Mouse (Mus musculus): ENCODE measurements around the gene Osmr. TPM values are rescaled to one million over a fixed set of nuclear protein-coding genes. Genes with fewer than 3 reads are reported as not detected.
A peak's percentile ranks its signal among the peaks of the same experiment; 100 is the strongest.

Osmr gene
- polyA plus RNA-seq (2015; fragmentation: Nextera tagmentation; extraction: Ambion mirVana), result 1.5 and 2.2 TPM in 2 replicates

DNA sequence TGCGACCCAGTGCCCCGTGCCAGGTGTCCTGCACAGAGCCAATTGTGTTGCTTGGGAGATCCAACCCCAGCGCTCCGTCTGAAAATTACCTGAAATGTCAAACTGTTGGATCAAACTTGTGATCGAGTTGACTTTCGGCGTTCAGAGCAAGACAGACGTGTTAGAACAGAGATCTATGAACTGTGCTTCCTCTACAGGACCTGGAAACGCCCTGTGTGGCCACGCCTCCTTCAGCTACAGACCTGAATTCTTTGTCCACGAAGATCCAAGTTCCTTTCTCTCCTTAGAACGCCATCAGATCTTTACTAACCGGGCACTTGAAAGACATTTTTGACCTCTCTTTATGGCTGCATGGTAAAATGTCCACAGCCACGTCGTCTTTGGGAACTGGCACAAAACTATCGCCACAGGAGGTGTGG lies at the start of gene Osmr:
Gene Osmr (minus strand): TSS at position 369 of the 419 bp plus-strand sequence.
- Histone ChIP-seq H3K4me3 (peak within 1 kb of the TSS; percentile 37), H3K9me3 (no peaks in the 10 kb centered on the region), H3K4me1 (replicated peaks) (peaks cover 12% of the 10 kb centered on the region), H3K27me3 (peaks cover 21% of the 10 kb centered on the region), H3K4me2 (peak within 1 kb of the TSS; percentile 70), H3K36me3 (no peaks in the 10 kb centered on the region), H3K9ac (0 out of 2 replicates have a peak within 1 kb of the TSS, but pooled peaks have one; percentile 11), H3K27ac (replicated peaks) (no peak within 1 kb of the TSS)
- 0 out of 2 replicates have a peak, but pooled peaks have one; percentile 29 for ATAC-seq (ENCODE audit: low FRiP score, low read depth)
- WGBS, result 10% methylated on average over 16 of the region's 16 CpGs

DNA sequence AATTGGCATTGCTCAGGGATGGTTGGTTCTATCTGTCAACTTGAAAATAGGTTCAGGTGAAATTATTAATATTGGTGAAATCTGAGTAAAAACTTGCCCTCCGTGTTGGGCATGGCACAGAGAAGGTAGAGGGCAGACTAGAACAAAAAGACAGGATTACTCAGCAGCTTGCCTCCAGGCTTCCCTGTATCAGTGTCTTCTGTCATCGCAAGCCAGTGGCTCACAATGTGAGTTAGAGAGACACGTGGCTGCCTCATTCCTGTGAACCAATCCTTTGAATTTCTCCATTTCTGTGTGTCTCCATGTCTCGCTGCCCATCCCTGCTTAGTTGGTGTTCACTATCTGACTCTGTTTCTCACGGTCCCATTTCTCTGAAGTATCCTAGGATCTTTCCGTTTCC lies 44.6 kb upstream of the Osmr start:
- 86% methylated on average over 6 of the region's 6 CpGs for WGBS
- H3K27ac ChIP-seq (replicated peaks), result no peak overlapping the region
- H3K9ac ChIP-seq, result no peak overlapping the region
- H3K27me3 ChIP-seq, result no peaks in the 10 kb centered on the region
- no peak for ATAC-seq (ENCODE audit: low FRiP score, low read depth)
- no peaks in the 10 kb centered on the region for H3K4me1 ChIP-seq (replicated peaks)
- no peaks in the 10 kb centered on the region for H3K36me3 ChIP-seq
- no peak overlapping the region for H3K4me2 ChIP-seq
- no peaks in the 10 kb centered on the region for H3K9me3 ChIP-seq
- no peak overlapping the region for H3K4me3 ChIP-seq

DNA sequence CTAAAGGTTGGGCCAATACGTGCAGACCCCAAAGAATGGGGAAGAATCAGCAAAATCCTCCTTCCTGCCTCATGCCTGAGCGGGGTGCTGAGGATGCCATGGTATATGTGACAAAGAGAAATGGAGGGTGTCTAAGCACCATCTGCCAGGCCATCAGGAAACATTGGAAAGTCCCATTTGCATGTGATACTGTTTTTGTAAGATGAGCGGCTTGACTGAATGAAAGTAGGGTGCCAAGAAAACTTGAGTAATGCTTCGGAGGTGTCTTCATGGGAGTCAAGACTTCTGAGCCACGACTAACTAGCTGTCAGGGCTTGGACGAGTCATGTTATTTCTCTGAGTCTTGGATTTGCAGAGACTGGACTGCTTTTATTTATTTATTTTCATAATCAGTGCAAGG lies 39.4 kb upstream of the Osmr start:
- H3K4me3 ChIP-seq, result no peak overlapping the region
- peaks cover 4% of the 10 kb centered on the region; the same call in 1 of the 2 replicates for H3K4me1 ChIP-seq (replicated peaks)
- no peak overlapping the region for H3K4me2 ChIP-seq
- H3K27me3 ChIP-seq, result no peaks in the 10 kb centered on the region
- H3K36me3 ChIP-seq, result no peaks in the 10 kb centered on the region
- H3K9ac ChIP-seq, result no peak overlapping the region
- H3K27ac ChIP-seq (replicated peaks), result no peak overlapping the region
- no peaks in the 10 kb centered on the region for H3K9me3 ChIP-seq
- 82% methylated on average over 6 of the region's 6 CpGs for WGBS
- no peak for ATAC-seq (ENCODE audit: low FRiP score, low read depth)

- no peaks in the 10 kb centered on the region for H3K36me3 ChIP-seq
- peak; percentile 95 for ATAC-seq (ENCODE audit: low FRiP score, low read depth)
- no peak overlapping the region for H3K9ac ChIP-seq
- peak overlapping the region; percentile 47 for H3K4me2 ChIP-seq
- no peaks in the 10 kb centered on the region for H3K27me3 ChIP-seq
- H3K9me3 ChIP-seq, result no peaks in the 10 kb centered on the region
- WGBS, result 4% methylated on average over 11 of the region's 11 CpGs
- no peak overlapping the region for H3K27ac ChIP-seq (replicated peaks)
- no peak overlapping the region for H3K4me3 ChIP-seq
- peaks cover 4% of the 10 kb centered on the region; the same call in 1 of the 2 replicates for H3K4me1 ChIP-seq (replicated peaks)
These were observed 34.9 kb upstream of the Osmr start for GRCm38 (mm10) chr15:6909669-6910068.

- ATAC-seq (ENCODE audit: low FRiP score, low read depth), result no peak
These were observed 34.3 kb upstream of the Osmr start for GRCm38 (mm10) chr15:6909084-6909483.

DNA sequence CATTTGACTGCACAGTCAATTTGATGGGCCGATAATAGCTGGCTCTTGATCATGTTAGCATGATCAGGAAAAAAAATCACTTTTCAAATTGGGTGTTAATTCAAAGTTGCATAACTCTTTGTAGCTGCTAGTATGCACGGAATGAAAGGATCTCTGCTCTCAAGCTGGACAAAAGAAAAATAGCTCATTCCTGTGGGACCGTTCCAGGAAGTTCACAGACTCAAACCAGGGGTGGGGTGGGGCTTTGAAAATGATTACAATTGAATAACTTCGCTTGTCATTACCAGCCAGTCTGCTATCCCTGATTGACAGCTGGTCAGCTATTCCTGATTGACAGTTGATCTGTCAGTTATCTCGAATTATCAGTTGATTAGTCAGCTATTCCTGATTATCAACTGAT lies 33.8 kb upstream of the Osmr start:
- no peak for ATAC-seq (ENCODE audit: low FRiP score, low read depth)
- no peak overlapping the region for H3K9ac ChIP-seq
- no peak overlapping the region for H3K27ac ChIP-seq (replicated peaks)
- H3K4me1 ChIP-seq (replicated peaks), result peaks cover 4% of the 10 kb centered on the region; the same call in 1 of the 2 replicates
- no peak overlapping the region for H3K4me3 ChIP-seq
- H3K27me3 ChIP-seq, result no peaks in the 10 kb centered on the region
- 64% methylated on average over 5 of the region's 5 CpGs for WGBS
- H3K9me3 ChIP-seq, result no peaks in the 10 kb centered on the region
- H3K36me3 ChIP-seq, result no peaks in the 10 kb centered on the region
- H3K4me2 ChIP-seq, result no peak overlapping the region

More at GRCm38 (mm10) chr15:6909084-6909483, 34.3 kb upstream of the Osmr start:
- no peaks in the 10 kb centered on the region for H3K27me3 ChIP-seq
- no peaks in the 10 kb centered on the region for H3K36me3 ChIP-seq
- peaks cover 4% of the 10 kb centered on the region; the same call in 1 of the 2 replicates for H3K4me1 ChIP-seq (replicated peaks)
- no peak overlapping the region for H3K9ac ChIP-seq
- H3K4me3 ChIP-seq, result no peak overlapping the region
- 64% methylated on average over 14 of the region's 14 CpGs for WGBS
- no peak overlapping the region for H3K27ac ChIP-seq (replicated peaks)
- H3K4me2 ChIP-seq, result no peak overlapping the region
- H3K9me3 ChIP-seq, result no peaks in the 10 kb centered on the region

DNA sequence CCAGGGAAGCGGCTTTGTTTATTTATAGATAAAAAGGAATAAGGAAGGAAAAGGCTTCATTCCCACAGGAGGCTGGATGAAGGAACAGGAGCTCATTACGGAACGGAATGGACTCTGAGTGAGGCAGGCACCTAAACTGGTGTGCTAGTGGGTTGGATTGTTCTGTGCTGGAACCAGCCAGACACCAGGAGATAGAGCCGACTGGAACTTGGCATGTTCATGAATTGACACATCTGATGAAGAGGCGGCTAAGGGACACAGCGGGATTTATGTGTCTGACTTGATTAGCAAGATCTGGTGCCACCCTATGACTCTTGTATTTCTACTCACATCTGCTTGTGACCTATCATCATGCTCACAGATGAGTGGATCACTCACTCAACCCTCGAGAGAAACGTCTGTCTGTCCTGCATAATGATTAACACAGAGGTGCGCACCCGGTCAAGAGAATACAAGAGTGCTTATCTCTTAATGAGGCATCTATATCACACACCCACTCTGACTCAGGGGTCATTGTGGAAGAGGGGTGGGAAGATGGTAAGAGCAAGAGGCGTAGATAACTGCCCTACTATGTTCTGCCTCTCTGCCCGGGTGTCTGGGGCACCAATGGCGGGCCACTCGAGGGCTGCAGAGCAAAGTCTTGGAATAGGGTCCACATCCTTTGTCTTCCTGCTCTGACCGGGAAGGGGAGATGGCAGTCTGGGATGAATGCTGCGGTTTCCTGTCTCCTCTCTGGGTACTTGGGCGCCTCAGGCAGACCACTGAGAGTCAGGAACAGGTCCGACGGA lies 31.7 kb upstream of the Osmr start:
- H3K4me1 ChIP-seq (replicated peaks), result peaks cover 4% of the 10 kb centered on the region; the same call in 1 of the 2 replicates
- no peaks in the 10 kb centered on the region for H3K9me3 ChIP-seq
- no peaks in the 10 kb centered on the region for H3K36me3 ChIP-seq
- H3K4me3 ChIP-seq, result no peak overlapping the region
- no peak overlapping the region for H3K4me2 ChIP-seq
- no peak overlapping the region for H3K9ac ChIP-seq
- ATAC-seq (ENCODE audit: low FRiP score, low read depth), result no peak
- 86% methylated on average over 19 of the region's 19 CpGs for WGBS
- H3K27me3 ChIP-seq, result no peaks in the 10 kb centered on the region
- no peak overlapping the region for H3K27ac ChIP-seq (replicated peaks)

- H3K4me2 ChIP-seq, result no peak overlapping the region
- H3K36me3 ChIP-seq, result no peaks in the 10 kb centered on the region
- no peak for ATAC-seq (ENCODE audit: low FRiP score, low read depth)
- H3K9me3 ChIP-seq, result no peaks in the 10 kb centered on the region
- peaks cover 4% of the 10 kb centered on the region; the same call in 1 of the 2 replicates for H3K4me1 ChIP-seq (replicated peaks)
- no peak overlapping the region for H3K9ac ChIP-seq
- H3K27me3 ChIP-seq, result no peaks in the 10 kb centered on the region
- H3K4me3 ChIP-seq, result no peak overlapping the region
- 93% methylated on average over 4 of the region's 4 CpGs for WGBS
- H3K27ac ChIP-seq (replicated peaks), result no peak overlapping the region
These were observed 31.0 kb upstream of the Osmr start for GRCm38 (mm10) chr15:6905726-6906125.

DNA sequence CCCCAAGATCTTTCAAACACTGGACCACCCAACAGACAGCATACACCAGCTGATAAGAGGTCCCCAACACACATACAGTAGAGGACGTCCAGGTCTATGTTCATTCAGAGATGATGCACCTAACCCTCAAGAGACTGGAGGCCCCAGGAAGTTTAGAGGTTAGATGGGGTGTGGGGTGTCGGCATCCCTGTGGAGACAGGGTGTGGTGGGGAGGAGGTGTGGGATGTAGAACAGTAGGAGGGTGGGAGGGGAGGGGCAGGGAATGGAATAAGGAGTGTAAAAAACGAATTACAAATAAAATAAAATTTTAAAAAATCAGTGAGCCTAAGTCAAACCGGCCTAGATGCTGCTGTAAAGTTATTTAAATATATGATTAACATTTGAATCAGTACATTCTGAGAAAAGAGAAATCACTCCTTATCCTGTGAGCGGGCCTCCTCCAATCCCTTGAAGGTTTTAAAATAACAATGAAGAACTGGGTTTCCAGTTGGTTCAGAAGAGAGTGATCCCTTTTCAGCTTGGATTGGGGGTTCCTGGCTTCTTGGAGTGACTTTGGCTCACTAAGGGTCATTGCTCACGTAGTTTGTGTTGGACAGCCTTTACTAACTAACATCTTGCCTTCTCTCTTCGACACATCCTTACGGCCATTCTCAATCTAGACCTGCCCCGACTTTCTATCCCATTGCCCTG lies 28.7 kb upstream of the Osmr start:
- Histone ChIP-seq H3K27ac (replicated peaks) (no peak overlapping the region), H3K4me1 (replicated peaks) (no peaks in the 10 kb centered on the region), H3K4me3 (no peak overlapping the region), H3K36me3 (no peaks in the 10 kb centered on the region), H3K4me2 (no peak overlapping the region), H3K9me3 (no peaks in the 10 kb centered on the region), H3K27me3 (no peaks in the 10 kb centered on the region), H3K9ac (no peak overlapping the region)
- ATAC-seq (ENCODE audit: low FRiP score, low read depth), result no peak
- 67% methylated on average over 9 of the region's 9 CpGs for WGBS

DNA sequence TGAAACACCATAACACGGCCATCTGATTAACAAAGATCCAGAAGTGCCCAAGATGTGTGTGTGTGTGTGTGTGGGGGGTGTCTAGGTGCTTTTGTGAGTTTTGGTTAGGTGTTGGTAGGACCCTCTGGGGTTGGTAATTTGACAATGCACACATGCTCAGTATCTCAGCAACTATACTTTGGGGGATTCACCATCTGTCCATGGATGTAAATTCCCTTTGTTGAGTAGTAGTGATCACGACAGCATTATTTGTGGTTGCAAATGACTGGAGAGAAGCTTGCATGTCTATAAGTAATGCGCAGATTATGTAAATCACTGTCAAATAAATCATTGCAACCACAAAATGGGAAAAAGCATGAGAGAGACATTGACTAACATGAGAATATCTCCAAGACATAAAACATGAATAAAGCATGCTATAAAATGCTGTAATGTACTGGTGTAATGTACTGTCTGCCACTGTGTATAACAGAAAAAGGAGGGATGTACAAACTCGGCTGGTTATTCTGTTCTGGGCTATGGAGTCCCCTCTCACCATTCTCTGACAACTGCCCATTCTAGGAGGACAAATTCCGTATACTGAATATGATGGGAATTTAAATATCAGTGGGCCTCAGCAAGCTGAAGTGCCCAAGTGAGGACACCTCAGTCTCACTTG lies 27.3 kb upstream of the Osmr start:
- Histone ChIP-seq H3K27ac (replicated peaks) (no peak overlapping the region), H3K9me3 (no peaks in the 10 kb centered on the region), H3K4me3 (no peak overlapping the region), H3K27me3 (no peaks in the 10 kb centered on the region), H3K9ac (no peak overlapping the region), H3K4me1 (replicated peaks) (no peaks in the 10 kb centered on the region), H3K36me3 (no peaks in the 10 kb centered on the region), H3K4me2 (no peak overlapping the region)
- WGBS, result 68% methylated on average over 5 of the region's 5 CpGs
- no peak for ATAC-seq (ENCODE audit: low FRiP score, low read depth)

GRCm38 (mm10) chr15:6901236-6901635 lies 26.5 kb upstream of the Osmr start:
- no peak overlapping the region for H3K9ac ChIP-seq
- H3K9me3 ChIP-seq, result no peaks in the 10 kb centered on the region
- no peak overlapping the region for H3K4me3 ChIP-seq
- no peak overlapping the region for H3K4me2 ChIP-seq
- ATAC-seq (ENCODE audit: low FRiP score, low read depth), result no peak
- WGBS, result 90% methylated on average over 6 of the region's 6 CpGs
- no peaks in the 10 kb centered on the region for H3K36me3 ChIP-seq
- no peaks in the 10 kb centered on the region for H3K27me3 ChIP-seq
- no peak overlapping the region for H3K27ac ChIP-seq (replicated peaks)
- no peaks in the 10 kb centered on the region for H3K4me1 ChIP-seq (replicated peaks)

DNA sequence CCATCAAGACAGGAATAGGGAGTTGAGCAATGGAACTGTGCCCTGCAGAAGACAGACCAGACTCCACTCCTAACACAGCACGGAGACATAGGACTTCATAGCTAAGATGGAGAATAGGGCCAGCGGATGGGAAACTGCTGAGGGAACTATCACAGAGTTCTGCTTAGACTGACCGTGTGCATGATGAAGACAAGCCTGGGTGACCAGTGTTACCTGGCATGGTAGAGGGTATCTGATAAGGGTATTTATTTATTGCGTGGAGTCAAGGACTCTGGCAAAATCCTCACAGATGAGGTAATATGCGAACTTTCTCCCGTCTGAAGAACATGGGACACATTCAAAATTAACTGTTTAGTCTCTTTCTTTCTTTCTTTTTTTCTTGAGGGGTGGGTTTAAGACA lies 9.5 kb upstream of the Osmr start:
- no peaks in the 10 kb centered on the region for H3K27me3 ChIP-seq
- 91% methylated on average over 6 of the region's 6 CpGs for WGBS
- no peaks in the 10 kb centered on the region for H3K9me3 ChIP-seq
- ATAC-seq (ENCODE audit: low FRiP score, low read depth), result no peak
- H3K4me1 ChIP-seq (replicated peaks), result no peaks in the 10 kb centered on the region
- no peak overlapping the region for H3K9ac ChIP-seq
- H3K4me3 ChIP-seq, result no peak overlapping the region
- H3K4me2 ChIP-seq, result no peak overlapping the region
- H3K27ac ChIP-seq (replicated peaks), result no peak overlapping the region
- no peaks in the 10 kb centered on the region for H3K36me3 ChIP-seq

Measured in hindbrain, embryonic 15.5 days (tissue).